Mouse (Mus musculus): ENCODE measurements around the gene Aox1.

GRCm38 (mm10) chr1:58071006-58071405 is 41.3 kb downstream of the Aox1 start:
- TF ChIP-seq CTCF (IDR thresholded peaks at IDR 0.05; ENCODE audit: low read depth, low read length) (no peak), TAL1 (conservative IDR thresholded peaks at IDR 0.05; ENCODE audit: low read depth, low read length) (no peak), GATA1 (IDR thresholded peaks at IDR 0.05; ENCODE audit: borderline replicate concordance, low read length) (no peak)
